Mouse (Mus musculus) heart, postnatal 4 days (tissue): ENCODE data around the gene Dus3l. TPM values are rescaled to one million over a fixed set of nuclear protein-coding genes. Genes with fewer than 3 reads are reported as not detected.

Source experiments
- DNase-seq: peaks from one replicate; pipeline ENCODE4 v3.0.0; 2021
- total RNA-seq, 2 experiments: library from RNA; stranded (reverse); gene quantifications; 2 replicates each; pipeline ENCODE4 v1.2.3; 2021

Dus3l gene
- total RNA-seq, 2 experiments from 2014 or later = 22.8 to 23.5 TPM

DNA sequence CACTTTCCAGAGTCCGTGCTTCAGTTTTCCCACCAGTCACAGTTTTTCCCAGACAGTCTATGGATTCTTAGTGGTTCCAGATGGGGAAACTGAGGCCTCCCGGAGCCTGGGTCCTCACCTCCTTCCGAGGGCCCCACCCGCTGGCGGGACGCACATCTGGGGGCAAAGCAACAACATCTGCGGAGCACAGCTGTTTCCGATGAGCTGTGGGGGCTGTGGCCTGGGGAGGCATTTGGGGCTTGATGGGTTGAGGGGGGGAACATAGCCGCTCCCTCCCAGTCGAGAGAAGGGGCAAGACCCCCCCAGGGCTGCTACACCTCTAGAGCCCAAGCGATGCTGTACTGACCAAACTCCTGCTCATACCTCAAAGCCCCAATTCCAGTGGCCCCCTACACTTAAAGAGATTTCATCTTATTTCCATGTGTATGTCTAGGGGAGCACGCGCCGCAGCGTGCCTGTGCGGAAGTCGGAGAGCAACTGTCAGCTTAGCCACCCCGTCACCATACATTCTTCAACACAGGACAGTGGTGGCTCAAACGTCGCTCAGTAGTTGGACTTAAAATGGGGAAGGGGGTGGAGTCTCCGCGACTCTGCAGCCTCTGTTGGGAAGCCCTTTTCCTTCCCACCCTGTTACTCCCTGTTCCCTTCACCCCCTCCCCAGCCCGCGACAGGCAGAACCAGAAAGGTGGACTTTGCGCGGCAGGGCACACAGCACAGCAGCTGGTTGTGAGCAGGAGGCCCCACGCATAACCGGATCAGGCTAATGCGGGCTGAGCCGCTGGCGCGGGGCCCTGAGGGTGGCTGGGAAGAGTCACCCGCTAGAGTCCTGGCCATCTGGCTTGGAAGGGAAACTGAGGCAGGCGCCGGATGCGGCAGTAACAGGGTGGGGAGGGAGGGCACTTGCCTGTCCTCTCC is 10.0 kb upstream of the Dus3l start:
- DNase-seq = no peak

DNA sequence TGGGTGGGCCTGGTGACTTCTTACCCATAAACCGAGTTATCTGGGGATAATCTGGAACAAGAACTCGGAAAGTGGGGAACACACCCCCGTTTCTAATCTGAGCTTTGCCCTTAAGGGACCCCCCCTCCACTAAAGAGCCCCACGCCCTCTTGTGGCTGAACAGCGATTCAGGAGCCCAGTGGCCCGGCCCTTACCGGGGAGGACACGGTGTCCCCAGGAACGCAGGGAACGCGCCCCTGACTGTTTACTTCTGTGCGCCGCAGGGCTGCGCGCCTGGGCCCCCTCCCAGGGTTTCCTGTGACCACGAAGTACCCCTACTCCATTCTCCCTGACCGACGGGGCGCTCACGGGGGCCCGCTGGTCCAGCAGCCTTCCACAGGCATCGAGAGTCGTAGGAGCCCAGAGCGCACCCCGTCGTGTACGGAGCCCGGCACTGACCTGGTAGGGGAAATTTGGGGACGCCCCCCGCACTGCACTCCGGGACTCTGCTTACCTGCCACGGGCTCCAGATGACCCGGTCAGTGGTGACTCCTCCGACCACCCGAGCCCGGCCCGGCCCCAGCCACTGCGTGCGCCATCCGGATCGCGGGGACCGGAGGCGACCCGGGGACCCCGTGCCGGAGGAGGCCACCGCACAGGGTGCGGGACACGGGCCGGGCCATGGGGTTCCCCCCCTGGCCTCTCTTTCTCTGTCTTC is 7.7 kb upstream of the Dus3l start:
- peak; percentile 63 for DNase-seq

DNA sequence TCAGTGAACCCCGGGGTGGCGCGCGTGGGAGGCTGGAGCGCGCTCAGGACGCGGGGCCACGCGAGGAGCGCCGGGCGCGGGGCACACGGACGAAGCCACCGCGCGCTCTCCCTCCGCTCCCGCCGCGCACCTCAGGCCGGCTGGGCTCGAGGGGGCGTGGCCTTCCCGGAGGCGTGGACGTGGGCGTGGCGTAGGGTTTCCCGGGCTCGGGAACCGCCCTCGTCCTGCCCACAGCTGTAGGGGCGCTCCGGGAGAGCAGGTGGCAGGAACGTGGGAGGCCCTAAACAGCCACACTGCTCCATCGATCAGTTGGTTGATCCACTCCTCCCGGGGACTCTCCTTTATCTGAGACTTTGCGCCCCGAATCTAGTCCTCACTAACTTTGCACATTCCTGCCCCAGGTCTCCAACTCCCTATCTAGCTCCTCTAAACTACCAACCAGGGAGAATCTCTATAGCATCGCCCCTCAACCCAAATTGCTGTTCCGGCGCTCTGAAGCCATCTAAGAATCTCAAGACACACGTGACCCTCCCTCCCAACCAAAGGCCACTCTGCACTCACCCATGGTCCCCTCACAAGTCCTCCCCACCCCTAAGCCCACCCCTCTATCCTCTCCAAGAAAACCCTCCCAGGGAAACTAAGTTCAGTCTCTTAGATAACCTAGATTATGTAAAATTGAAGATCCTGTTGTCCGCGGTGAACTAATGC is 7.0 kb upstream of the Dus3l start, which contains the start of gene Nrtn:
Nrtn (minus strand) TSS at position 115 of the 708 bp plus-strand sequence.
- DNase-seq = peak; percentile 92

DNA sequence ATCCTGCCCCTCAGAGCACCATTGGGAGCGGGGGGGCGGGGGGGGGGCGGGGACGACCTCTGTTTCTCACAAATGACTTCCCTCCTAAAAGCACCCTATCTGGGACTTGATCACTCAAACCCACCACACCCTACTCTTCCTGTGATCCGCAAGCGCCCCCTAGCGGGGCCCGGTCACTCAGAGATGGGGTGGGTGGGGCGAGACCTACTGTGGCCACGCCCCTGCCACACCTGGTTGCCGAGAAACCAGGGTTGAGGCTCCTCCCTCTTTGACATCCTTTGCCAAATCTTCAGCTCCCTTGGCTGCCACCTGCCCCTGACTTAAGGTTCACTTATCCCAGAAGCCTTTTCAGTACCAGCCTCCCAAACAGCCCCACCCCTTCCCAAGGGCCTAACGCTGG is 6.4 kb upstream of the Dus3l start:
- DNase-seq = peak; percentile 77

DNA sequence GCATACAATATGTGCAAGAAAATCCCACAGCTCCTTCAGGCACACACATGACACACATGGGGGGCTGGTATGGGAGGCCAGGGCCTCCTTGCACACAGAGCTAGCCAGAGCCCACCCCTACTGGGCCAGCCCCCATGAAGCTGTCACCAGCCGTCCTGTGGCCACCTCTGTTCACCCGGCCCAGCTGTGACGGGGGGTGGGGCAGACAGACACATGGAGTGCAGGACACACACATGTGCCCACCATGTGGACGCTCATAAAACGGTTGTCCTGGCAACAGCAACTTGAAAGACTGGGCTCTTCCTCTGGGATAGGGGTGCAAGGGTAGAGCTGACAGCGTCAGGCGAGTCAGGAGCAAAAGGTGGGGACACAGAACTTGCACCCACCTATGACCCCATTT is 5.3 kb upstream of the Dus3l start:
- no peak for DNase-seq

DNA sequence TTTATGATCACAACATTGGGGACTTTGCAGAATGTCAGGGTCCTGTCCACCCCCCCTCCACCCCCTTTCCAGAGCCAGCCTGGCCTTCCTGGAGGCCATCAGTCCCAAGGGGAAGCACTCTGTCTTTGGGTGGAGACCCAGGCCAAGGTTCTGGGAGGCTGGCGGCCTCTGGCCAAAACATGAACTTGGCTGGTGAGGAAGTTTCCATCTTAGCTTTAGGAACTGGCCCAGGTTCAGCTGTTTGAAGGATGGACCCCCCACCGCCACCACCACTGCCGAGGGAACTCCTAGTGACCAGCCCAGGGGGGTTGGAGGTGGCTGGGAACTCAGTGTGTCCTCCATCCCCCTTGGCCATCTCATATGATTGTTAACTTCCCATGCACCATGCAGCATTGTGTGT is 3.5 kb upstream of the Dus3l start:
- DNase-seq = no peak

DNA sequence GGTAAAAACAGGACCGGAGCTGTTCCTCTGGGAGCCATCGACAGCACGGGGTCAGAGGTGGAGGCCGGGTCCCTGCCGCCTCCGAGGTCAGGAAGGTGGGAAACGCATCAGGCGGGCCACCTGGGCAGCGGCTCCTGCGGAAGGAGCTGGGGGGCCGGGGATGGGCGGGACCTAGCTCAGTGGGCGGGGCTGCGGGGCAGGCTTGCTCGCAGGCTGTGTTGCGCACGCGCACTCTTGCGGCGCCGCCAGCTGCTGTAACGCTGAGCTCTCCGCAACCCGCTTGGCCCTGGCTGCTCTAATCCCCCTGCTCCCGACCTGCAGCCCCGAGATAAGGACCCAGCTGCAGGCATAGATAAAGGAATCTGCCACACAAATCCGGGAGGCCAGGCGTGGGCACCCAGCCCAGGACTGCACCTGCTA is 2.6 kb upstream of the Dus3l start:
- peak; percentile 91 for DNase-seq

DNA sequence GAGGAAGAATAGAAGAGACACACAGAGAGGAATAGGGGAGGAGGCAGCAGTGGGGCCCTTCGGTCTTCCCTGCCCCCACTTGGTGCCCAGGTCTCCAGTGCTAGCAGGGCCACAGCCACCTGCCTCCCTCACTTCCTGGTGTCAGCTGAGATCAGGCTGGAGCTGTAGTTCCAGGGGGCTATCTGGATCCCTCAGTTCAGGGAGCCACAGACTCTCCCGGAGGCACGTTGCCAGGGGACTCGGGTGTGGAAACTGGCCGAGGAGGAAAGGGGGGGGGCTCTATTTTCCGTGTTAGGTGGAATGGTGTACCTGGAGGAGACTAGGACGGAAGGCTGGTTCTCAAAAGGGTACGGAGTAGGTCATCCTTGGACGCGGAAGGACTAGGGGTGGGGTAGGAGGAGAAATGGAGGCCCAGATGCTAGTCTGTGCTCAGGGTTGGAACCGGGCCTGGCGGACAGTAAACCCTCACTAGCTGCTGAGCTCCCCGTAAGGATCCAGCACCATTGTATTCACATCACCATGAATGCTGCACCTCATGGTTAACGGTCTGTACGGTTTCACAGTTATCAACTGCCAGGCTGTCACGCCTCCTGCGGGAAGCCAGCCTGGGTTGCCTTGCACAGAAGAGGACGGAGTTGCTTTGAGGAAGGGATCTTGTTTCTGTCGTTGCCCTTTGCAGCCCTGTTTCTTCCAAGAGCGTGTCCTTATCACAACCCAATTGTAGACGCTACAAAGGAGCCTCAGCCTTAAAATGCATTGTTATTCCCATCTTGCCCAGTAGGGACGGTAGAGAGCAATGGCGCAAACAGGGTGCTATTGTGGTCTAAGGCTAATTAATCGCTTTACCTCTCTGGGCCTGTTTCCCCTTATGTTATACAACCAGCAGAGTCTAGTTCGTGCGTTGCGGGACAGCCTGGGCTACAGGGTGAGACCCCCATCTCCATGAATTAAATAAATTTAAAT is 1.5 kb upstream of the Dus3l start:
- peak; percentile 72 for DNase-seq

DNA sequence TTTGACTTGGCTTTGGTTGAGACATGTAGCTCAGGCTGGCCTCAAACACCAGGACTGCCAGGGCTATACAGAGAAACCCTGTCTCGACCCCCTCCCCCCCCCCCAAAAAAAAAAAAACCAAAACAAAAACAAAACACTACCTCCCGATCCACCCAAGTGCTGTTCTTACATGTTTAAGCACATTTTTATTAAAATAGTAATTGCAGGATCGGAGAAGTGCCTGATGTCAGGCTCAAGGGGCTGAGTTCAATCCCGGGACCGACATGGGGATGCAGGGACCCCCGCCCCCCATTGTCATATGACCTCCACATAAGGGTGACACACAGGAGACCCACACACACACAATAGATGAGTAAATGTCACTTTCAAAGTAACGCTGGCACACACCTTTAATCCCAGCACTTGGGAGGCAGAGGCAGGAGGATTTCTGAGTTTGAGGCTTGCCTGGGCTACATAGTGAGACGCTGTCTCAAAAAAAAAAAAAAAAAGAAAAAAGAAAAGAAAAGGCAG is 761 bp upstream of the Dus3l start:
- DNase-seq = no peak

DNA sequence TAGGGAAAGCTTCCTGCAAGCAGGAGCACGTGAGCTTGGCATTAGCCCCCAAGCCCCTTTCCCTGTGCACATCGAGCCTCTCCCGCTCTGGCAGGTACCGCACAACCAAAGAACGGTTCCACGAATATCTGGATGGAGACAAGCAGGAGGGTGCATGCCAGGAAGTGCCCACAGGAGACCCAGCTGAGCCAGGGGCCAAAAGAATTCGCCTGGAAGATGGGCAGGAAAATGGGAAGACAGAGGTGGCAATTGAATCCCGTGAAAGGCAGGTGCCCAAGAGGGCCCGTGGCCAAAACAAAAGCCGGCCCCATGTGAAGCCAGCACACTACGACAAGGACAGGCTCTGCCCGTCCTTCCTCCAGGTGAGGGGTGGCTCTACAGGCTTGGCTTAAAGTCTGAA is 874 bp downstream of the Dus3l start:
- no peak for DNase-seq

DNA sequence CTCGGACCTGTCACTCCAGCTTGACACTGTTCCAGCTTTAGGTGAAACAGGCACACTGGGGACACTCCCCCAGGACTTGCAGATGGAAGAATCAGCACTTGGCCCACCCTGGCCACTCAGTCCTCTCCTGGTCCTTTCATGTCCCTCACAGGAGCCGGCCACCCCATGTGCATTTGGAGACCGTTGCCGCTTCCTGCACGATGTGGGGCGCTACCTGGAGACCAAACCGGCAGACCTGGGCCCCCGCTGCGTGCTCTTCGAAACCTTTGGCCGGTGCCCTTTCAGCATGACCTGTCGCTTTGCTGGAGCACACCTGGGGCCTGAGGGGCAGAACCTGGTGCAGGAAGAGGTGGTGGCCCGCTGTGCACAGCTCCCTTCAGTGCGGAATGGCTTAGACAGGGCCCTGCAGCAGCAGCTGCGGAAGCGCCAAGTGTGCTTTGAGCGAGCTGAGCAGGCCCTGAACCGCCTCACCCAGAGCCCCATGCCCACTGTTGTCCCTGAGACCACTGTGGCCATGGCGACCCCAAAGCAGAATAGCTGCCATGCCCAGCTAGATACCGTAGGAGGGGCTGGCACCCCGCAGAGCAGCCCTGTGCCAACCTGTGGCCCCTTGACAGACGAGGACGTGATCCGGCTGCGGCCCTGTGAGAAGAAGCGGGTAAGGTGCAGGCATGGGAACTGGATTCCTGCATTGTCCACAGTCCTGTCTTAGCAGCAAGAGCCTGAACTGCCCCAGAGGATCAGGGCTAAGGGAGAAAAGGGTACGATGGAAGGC is 2.3 kb downstream of the Dus3l start:
- DNase-seq = no peak

DNA sequence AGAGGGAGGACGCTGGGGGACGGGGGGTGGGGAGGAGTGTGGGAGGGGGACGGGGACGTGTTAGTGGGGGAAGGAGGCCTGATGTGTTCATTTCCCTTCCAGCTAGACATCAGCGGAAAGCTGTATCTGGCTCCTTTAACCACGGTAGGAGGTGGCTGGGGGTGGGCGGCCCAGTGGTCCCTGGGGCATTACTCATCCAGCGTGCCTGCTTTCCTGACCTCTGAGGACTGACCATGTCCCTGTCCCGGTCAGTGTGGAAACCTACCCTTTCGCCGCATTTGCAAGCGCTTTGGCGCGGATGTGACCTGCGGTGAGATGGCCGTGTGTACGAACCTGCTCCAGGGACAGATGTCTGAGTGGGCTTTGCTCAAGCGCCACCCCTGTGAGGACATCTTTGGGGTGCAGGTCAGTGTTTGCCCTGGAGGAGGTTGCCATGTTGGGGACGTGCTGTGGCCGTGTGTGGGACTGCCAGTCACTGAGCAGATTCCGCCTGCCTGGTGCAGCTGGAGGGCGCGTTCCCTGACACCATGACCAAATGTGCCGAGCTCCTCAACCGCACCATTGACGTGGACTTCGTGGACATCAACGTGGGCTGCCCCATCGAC is 3.1 kb downstream of the Dus3l start:
- no peak for DNase-seq

DNA sequence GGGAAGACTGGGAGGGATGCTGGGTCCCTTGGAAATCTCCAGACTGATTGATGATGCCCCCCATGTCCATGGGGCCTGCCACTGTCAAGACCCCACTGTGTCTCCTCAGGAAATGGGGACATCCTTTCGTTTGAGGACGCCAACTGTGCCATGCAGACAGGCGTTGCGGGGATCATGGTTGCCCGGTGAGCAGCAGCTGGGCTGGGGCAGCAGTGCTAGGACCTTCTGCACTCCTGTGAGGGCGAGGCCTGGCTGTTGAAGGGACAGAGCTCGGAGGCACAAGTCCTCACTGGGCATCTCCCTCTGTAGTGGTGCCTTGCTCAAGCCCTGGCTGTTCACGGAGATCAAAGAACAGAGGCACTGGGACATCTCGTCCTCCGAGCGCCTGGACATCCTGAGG is 4.4 kb downstream of the Dus3l start:
- DNase-seq = no peak

DNA sequence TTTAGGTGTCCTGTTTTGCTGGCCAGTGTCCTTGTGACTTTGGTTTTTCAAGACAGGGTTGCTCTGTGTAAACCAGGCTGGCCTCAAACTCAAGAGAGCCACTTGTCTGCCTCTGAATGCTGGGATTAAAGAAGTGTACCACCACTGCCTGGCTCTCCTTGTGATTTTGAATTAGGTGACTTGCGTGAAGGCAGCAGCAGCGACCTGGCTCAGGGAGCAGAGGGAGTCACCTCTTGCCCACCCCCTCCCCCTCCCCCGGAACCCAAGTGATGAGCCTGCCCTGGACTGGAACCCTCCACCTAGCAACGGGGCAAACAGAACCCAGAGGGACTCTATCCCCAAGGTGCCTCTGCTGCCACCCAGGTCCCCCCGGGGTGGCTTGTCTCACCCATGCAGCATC is 5.4 kb downstream of the Dus3l start, which contains the start of gene Prr22:
Prr22 (plus strand) TSS at position 301 of the 400 bp plus-strand sequence.
- DNase-seq = no peak

DNA sequence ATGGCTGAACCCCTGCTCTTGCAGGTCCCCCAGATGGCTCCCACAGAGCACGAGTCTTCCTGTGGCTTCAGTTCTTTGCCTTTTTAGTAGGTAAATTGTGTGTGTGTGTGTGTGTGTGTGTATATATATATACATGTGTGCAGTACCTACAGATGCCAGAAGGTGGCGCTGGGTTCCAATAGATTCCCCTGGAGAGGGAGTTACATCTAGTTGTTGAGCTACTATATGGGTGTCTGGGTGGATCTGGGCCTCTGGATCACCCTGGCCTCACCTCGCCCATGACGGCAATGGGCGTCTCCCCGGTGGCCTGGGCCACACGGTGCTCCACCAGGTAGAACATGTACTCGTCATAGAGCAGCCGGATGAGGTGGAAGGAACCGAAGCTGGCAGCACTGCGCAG is 13.0 kb downstream of the Dus3l start:
- no peak for DNase-seq

DNA sequence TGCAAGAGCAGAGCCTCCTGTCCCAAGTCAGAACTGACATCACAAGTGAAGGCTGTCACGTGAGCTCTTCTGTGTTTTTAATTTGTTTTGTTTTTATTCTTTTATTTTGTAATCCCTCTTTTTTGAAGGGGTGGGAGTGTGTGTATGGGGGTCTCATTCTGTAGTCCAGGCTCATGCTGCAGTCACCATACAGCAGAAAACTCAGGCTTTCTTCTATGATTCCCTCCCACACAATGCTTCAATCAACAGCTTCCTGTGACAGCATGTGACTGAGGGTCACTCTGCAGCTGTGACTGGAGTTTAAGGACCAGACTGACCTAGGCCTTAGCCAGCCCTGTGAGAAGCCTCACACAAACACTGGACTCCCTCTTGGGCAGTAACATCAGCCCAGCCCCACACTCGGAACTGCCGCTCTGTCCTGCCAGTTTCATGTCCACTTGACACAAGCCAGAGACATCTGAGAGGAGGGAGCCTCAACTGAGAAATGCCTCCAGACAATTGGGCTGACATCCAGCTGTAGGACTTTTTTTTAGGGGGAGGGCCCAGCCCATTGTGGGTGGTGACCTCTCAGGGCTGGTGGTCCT is 14.3 kb downstream of the Dus3l start:
- DNase-seq = peak; percentile 58

DNA sequence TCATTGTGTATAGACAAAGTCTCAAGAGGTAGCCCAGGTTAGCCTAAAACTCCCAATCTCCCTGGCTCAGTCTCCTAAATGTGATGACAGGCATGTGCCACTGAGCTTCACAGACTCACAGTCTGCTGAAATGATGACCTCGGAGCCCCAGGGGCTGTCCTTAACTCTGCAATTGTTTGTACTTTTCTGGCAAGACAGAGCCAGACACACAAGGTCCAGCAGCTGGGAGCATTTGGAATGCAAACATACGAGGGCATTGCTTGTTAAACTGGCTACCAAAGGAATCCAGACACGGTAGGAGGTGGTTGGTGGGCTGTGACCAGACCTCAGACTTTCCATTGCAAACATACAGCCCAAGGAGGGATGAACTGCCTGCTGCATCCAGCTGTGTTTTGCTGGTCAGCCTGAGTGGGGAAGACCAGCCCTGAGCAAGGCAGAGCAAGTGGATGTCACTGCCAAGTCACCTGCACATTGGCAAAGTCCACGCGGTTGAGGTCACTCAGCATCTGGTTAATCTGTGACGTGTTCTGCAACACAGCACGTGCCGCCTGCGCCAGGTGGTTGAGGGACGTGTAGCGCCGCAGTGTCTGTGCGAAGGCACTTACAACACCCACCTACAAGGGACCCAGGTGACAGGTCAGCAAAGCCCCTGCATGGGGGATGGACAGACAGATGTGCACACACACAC is 15.9 kb downstream of the Dus3l start:
- no peak for DNase-seq

DNA sequence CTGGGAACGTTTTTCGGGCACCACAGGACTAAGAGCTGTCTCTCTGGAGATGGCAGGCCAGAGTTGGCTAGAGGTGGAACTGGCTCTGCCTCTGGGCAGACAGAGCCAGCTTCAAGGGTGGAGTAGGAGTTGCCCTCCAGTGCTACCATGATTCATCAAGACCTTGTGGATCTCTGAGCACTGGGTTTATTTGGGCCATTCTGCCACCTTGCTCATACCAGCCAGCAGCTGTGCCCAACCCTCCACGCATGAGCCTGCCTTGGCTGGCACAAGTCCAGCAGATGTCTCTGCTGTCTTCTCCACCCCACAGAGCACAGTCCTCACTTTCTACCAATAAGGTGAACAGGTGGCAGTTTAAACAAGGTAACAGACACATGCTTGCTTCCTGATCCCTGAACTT is 24.3 kb downstream of the Dus3l start:
- DNase-seq = no peak

DNA sequence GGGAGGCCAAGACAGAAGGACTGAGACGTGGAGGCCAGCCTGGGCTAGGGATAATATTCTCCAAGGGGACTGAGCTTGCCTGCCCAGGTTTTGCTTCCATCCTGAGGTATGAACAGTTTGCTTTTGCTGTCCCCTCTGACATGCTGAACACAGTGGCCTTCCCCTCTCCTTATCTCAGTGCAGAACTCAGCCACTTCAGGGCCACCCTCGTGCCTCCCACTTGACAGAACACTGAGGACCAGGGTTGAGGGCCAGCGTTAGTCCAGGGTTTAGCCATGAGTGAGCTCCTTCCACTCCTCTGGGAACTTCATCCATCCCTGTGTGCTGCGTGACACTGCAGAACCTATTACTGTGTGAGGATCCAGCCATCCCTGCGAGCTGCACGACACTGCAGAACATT is 24.7 kb downstream of the Dus3l start:
- DNase-seq = no peak
